Mouse (Mus musculus) MEL (cell line): ENCODE results near the gene Ikzf3.

Source experiments
- CHD1 ChIP-seq: IDR thresholded peaks from 2 replicates; pipeline ENCODE4 v1.6.1; 2012; ENCODE audit warnings: low read depth, mild to moderate bottlenecking, inconsistent platforms, low read length, improper control_type of control experiment
- CTCF ChIP-seq, 3 experiments: IDR thresholded peaks in 2 of 3; conservative IDR thresholded peaks in 1 of 3; 2 replicates each; pipeline ENCODE4 v1.5.1; 2011 to 2012; ENCODE audit warnings: low read length in 3 of 3, low read depth in 2 of 3, mild to moderate bottlenecking in 2 of 3, improper control_type of control experiment in 1 of 3, inconsistent platforms in 1 of 3, mixed read lengths in 1 of 3, moderate library complexity in 1 of 3; ENCODE audit not compliant: control insufficient read depth in 1 of 3, insufficient read depth in 1 of 3, poor library complexity in 1 of 3, severe bottlenecking in 1 of 3
- EP300 ChIP-seq, 2 experiments: IDR thresholded peaks; 2 replicates each; pipeline ENCODE4 v1.6.1; 2011; ENCODE audit warnings: improper control_type of control experiment in 2 of 2, low read length in 2 of 2, low read depth in 1 of 2, mild to moderate bottlenecking in 1 of 2
- JUND ChIP-seq: IDR thresholded peaks from 2 replicates; pipeline ENCODE4 v1.6.1; 2011; ENCODE audit warnings: low read depth, mild to moderate bottlenecking, improper control_type of control experiment, low read length
- POLR2A ChIP-seq, 2 experiments: IDR thresholded peaks; 2 replicates each; pipeline ENCODE4 v1.6.1; 2011 to 2012; ENCODE audit warnings: low read length in 2 of 2, mild to moderate bottlenecking in 2 of 2, control low read depth in 1 of 2, improper control_type of control experiment in 1 of 2, low read depth in 1 of 2, moderate library complexity in 1 of 2; ENCODE audit not compliant: control insufficient read depth in 1 of 2, insufficient read depth in 1 of 2, poor library complexity in 1 of 2
- TCF12 ChIP-seq: IDR thresholded peaks from 2 replicates; pipeline ENCODE4 v1.6.1; 2014; ENCODE audit warnings: low read depth, mild to moderate bottlenecking, inconsistent platforms, low read length, improper control_type of control experiment, moderate library complexity

GRCm38 (mm10) chr11:98563921-98564414, 18.1 kb upstream of the Ikzf3 start:
- TF ChIP-seq CTCF (IDR thresholded peaks at IDR 0.05 in 2 of 3, conservative IDR thresholded peaks at IDR 0.05 in 1 of 3; ENCODE audit: control insufficient read depth in 1 of 3, insufficient read depth in 1 of 3, low read depth in 2 of 3, low read length in 3 of 3, poor library complexity in 1 of 3, severe bottlenecking in 1 of 3) (no peak), POLR2A (IDR thresholded peaks at IDR 0.05; ENCODE audit: control insufficient read depth in 1 of 2, insufficient read depth in 1 of 2, low read depth in 1 of 2, low read length in 2 of 2, poor library complexity in 1 of 2) (no peak), CHD1 (no peak), TCF12 (no peak), EP300 (IDR thresholded peaks at IDR 0.05; ENCODE audit: low read depth in 1 of 2, low read length in 2 of 2) (no peak), JUND (no peak)
